Mouse (Mus musculus) MEL (cell line): ENCODE results near the gene Masp2. TPM values are rescaled to one million over a fixed set of nuclear protein-coding genes. Genes with fewer than 3 reads are reported as not detected.

ENCODE experiments used
- DNase-seq: peaks from one replicate; pipeline ENCODE4 v3.0.0; 2011; ENCODE audit warnings: low read depth, low spot score
- H3K27ac ChIP-seq: 2 replicates; pipeline ENCODE4 v1.5.1; 2012; ENCODE audit warnings: low read depth, mild to moderate bottlenecking, control low read depth, low read length, moderate library complexity; ENCODE audit not compliant: control insufficient read depth
- H3K27me3 ChIP-seq, 2 experiments: fragments of 150-350 bp in 1 of 2; sonication (generic) in 1 of 2; 2 replicates each; pipeline ENCODE4 v1.6.1; 2012; ENCODE audit warnings: low read length in 2 of 2, mild to moderate bottlenecking in 2 of 2, improper control_type of control experiment in 1 of 2, moderate library complexity in 1 of 2; ENCODE audit not compliant: insufficient read depth in 2 of 2, control insufficient read depth in 1 of 2
- H3K36me3 ChIP-seq, 2 experiments: 2 replicates each; pipeline ENCODE4 v1.6.1; 2012 to 2014; ENCODE audit warnings: low read length in 2 of 2, improper control_type of control experiment in 1 of 2, inconsistent platforms in 1 of 2, mild to moderate bottlenecking in 1 of 2; ENCODE audit not compliant: insufficient read depth in 2 of 2, control insufficient read depth in 1 of 2
- H3K4me1 ChIP-seq, 2 experiments: fragments of 150-350 bp in 1 of 2; sonication (generic) in 1 of 2; 2 replicates each; pipeline ENCODE4 v1.6.1; 2012; ENCODE audit warnings: low read length in 2 of 2, improper control_type of control experiment in 1 of 2, mild to moderate bottlenecking in 1 of 2; ENCODE audit not compliant: insufficient read depth in 2 of 2, control insufficient read depth in 1 of 2
- H3K4me3 ChIP-seq, 2 experiments: fragments of 150-350 bp in 1 of 2; sonication (generic) in 1 of 2; 2 replicates each; pipeline ENCODE4 v1.5.1; 2012; ENCODE audit warnings: low read depth in 2 of 2, low read length in 2 of 2, mild to moderate bottlenecking in 2 of 2, moderate library complexity in 2 of 2, control low read depth in 1 of 2, improper control_type of control experiment in 1 of 2; ENCODE audit not compliant: control insufficient read depth in 1 of 2, insufficient read depth in 1 of 2
- H3K79me2 ChIP-seq: 2 replicates; pipeline ENCODE4 v1.6.1; 2012; ENCODE audit warnings: mild to moderate bottlenecking, low read length, moderate library complexity; ENCODE audit not compliant: control insufficient read depth, poor library complexity, insufficient read depth
- H3K9ac ChIP-seq: 2 replicates; pipeline ENCODE4 v1.6.1; 2012; ENCODE audit warnings: low read depth, mild to moderate bottlenecking, control low read depth, low read length, moderate library complexity; ENCODE audit not compliant: control insufficient read depth, poor library complexity, severe bottlenecking
- H3K9me3 ChIP-seq: fragments of 150-350 bp; sonication (generic); replicated peaks from 2 replicates; pipeline ENCODE4 v1.6.1; 2012; ENCODE audit warnings: mild to moderate bottlenecking, low read length, improper control_type of control experiment, moderate library complexity; ENCODE audit not compliant: insufficient read depth
- BHLHE40 ChIP-seq: IDR thresholded peaks from 2 replicates; pipeline ENCODE4 v1.6.1; 2012; ENCODE audit warnings: low read depth, mild to moderate bottlenecking, inconsistent platforms, low read length, improper control_type of control experiment, borderline replicate concordance
- CHD1 ChIP-seq: IDR thresholded peaks from 2 replicates; pipeline ENCODE4 v1.6.1; 2012; ENCODE audit warnings: low read depth, mild to moderate bottlenecking, inconsistent platforms, low read length, improper control_type of control experiment
- CTCF ChIP-seq, 3 experiments: IDR thresholded peaks in 2 of 3; conservative IDR thresholded peaks in 1 of 3; 2 replicates each; pipeline ENCODE4 v1.5.1; 2011 to 2012; ENCODE audit warnings: low read length in 3 of 3, low read depth in 2 of 3, mild to moderate bottlenecking in 2 of 3, improper control_type of control experiment in 1 of 3, inconsistent platforms in 1 of 3, mixed read lengths in 1 of 3, moderate library complexity in 1 of 3; ENCODE audit not compliant: control insufficient read depth in 1 of 3, insufficient read depth in 1 of 3, poor library complexity in 1 of 3, severe bottlenecking in 1 of 3
- E2F4 ChIP-seq: IDR thresholded peaks from 2 replicates; pipeline ENCODE4 v1.6.1; 2011; ENCODE audit warnings: low read depth, low read length, improper control_type of control experiment, borderline replicate concordance
- ETS1 ChIP-seq: IDR thresholded peaks from 2 replicates; pipeline ENCODE4 v1.6.1; 2012; ENCODE audit warnings: low read depth, mild to moderate bottlenecking, inconsistent platforms, low read length, improper control_type of control experiment, moderate library complexity
- GABPA ChIP-seq: IDR thresholded peaks from 2 replicates; pipeline ENCODE4 v1.6.1; 2012; ENCODE audit warnings: low read depth, mild to moderate bottlenecking, inconsistent platforms, low read length, improper control_type of control experiment, moderate library complexity
- GATA1 ChIP-seq: IDR thresholded peaks from 2 replicates; pipeline ENCODE4 v1.6.1; 2011; ENCODE audit warnings: low read depth, low read length, improper control_type of control experiment
- HCFC1 ChIP-seq: IDR thresholded peaks from 2 replicates; pipeline ENCODE4 v1.6.1; 2012; ENCODE audit warnings: low read depth, mild to moderate bottlenecking, inconsistent platforms, low read length, improper control_type of control experiment, moderate library complexity
- JUND ChIP-seq: IDR thresholded peaks from 2 replicates; pipeline ENCODE4 v1.6.1; 2011; ENCODE audit warnings: low read depth, mild to moderate bottlenecking, improper control_type of control experiment, low read length
- KAT2A ChIP-seq: conservative IDR thresholded peaks from 2 replicates; pipeline ENCODE4 v1.6.1; 2012; ENCODE audit warnings: low read depth, low read length, improper control_type of control experiment, inconsistent platforms
- MAFK ChIP-seq: IDR thresholded peaks from 2 replicates; pipeline ENCODE4 v1.6.1; 2011; ENCODE audit warnings: low read depth, mild to moderate bottlenecking, low read length, improper control_type of control experiment, borderline replicate concordance
- MAX ChIP-seq: IDR thresholded peaks from 2 replicates; pipeline ENCODE4 v1.6.1; 2011; ENCODE audit warnings: low read length, improper control_type of control experiment
- MAZ ChIP-seq: IDR thresholded peaks from 2 replicates; pipeline ENCODE4 v1.6.1; 2012; ENCODE audit warnings: low read depth, mild to moderate bottlenecking, inconsistent platforms, low read length, improper control_type of control experiment
- MYB ChIP-seq: IDR thresholded peaks from 2 replicates; pipeline ENCODE4 v1.6.1; 2011; ENCODE audit warnings: mild to moderate bottlenecking, low read depth, low read length, improper control_type of control experiment
- MYC ChIP-seq: IDR thresholded peaks from 2 replicates; pipeline ENCODE4 v1.6.1; 2011; ENCODE audit warnings: low read depth, mild to moderate bottlenecking, low read length, improper control_type of control experiment, moderate library complexity
- NELFE ChIP-seq: IDR thresholded peaks from 2 replicates; pipeline ENCODE4 v1.6.1; 2011; ENCODE audit warnings: low read depth, low read length, improper control_type of control experiment
- NRF1 ChIP-seq: IDR thresholded peaks from 2 replicates; pipeline ENCODE4 v1.6.1; 2014; ENCODE audit warnings: low read depth, mild to moderate bottlenecking, inconsistent platforms, low read length, improper control_type of control experiment, moderate library complexity; ENCODE audit not compliant: poor library complexity, insufficient read depth, severe bottlenecking
- POLR2A ChIP-seq, 2 experiments: IDR thresholded peaks; 2 replicates each; pipeline ENCODE4 v1.6.1; 2011 to 2012; ENCODE audit warnings: low read length in 2 of 2, mild to moderate bottlenecking in 2 of 2, control low read depth in 1 of 2, improper control_type of control experiment in 1 of 2, low read depth in 1 of 2, moderate library complexity in 1 of 2; ENCODE audit not compliant: control insufficient read depth in 1 of 2, insufficient read depth in 1 of 2, poor library complexity in 1 of 2
- POLR2AphosphoS2 ChIP-seq: IDR thresholded peaks from 2 replicates; pipeline ENCODE4 v1.6.1; 2011; ENCODE audit warnings: low read length, improper control_type of control experiment
- RAD21 ChIP-seq: IDR thresholded peaks from 2 replicates; pipeline ENCODE4 v1.6.1; 2011; ENCODE audit warnings: mild to moderate bottlenecking, low read depth, low read length, improper control_type of control experiment
- SIN3A ChIP-seq: IDR thresholded peaks from 2 replicates; pipeline ENCODE4 v1.6.1; 2012; ENCODE audit warnings: low read length, improper control_type of control experiment, inconsistent platforms
- TBP ChIP-seq: IDR thresholded peaks from 2 replicates; pipeline ENCODE4 v1.8.0; 2011; ENCODE audit warnings: low read depth, low read length, improper control_type of control experiment
- UBTF ChIP-seq: IDR thresholded peaks from 2 replicates; pipeline ENCODE4 v1.6.1; 2012; ENCODE audit warnings: low read depth, mild to moderate bottlenecking, inconsistent platforms, low read length, improper control_type of control experiment, moderate library complexity, borderline replicate concordance; ENCODE audit not compliant: insufficient read depth
- ZC3H11A ChIP-seq: IDR thresholded peaks from 2 replicates; pipeline ENCODE4 v1.6.1; 2012; ENCODE audit warnings: low read depth, mild to moderate bottlenecking, inconsistent platforms, low read length, improper control_type of control experiment
- ZKSCAN1 ChIP-seq: IDR thresholded peaks from 2 replicates; pipeline ENCODE4 v1.6.1; 2012; ENCODE audit warnings: low read depth, mild to moderate bottlenecking, inconsistent platforms, low read length, improper control_type of control experiment, moderate library complexity
- ZMIZ1 ChIP-seq: IDR thresholded peaks from 2 replicates; pipeline ENCODE4 v1.6.1; 2012; ENCODE audit warnings: low read depth, mild to moderate bottlenecking, inconsistent platforms, low read length, improper control_type of control experiment, moderate library complexity
- ZNF384 ChIP-seq: IDR thresholded peaks from 2 replicates; pipeline ENCODE4 v1.6.1; 2012; ENCODE audit warnings: low read depth, mild to moderate bottlenecking, inconsistent platforms, low read length, improper control_type of control experiment
- polyA plus RNA-seq, 2 experiments: library from polyadenylated mRNA; stranded (reverse) in 1 of 2; unstranded in 1 of 2; fragments of >175 nt in 1 of 2; fragments of >200 nt in 1 of 2; gene quantifications; 2 replicates each; pipeline versions ENCODE4 v1.2.1 to v1.2.4; 2012; ENCODE audit warnings: low replicate concordance in 2 of 2, low read depth in 1 of 2; ENCODE audit not compliant: insufficient read length in 2 of 2, insufficient read depth in 1 of 2, missing spikeins in 1 of 2
- total RNA-seq: library from RNA; depleted of rRNA; stranded (reverse); fragments of 300-350 nt; gene quantifications from 2 replicates; pipeline ENCODE4 v1.2.3, GENCODE M21; 2012

The Masp2 gene
- total and polyA plus RNA-seq, 3 experiments = 0.38 to 1.4 TPM; not detected in 1

- DNase-seq = no peak
- Histone ChIP-seq H3K79me2 (peaks cover 6% of the 10 kb centered on the region), H3K27ac (no peak overlapping the region), H3K4me3 (no peak overlapping the region), H3K9ac (no peak overlapping the region), H3K36me3 (peaks cover 5 to 25% of the 10 kb centered on the region in 2 experiments), H3K27me3 (no peaks in the 10 kb centered on the region), H3K9me3 (no peaks in the 10 kb centered on the region), H3K4me1 (peaks cover 0 to 9% of the 10 kb centered on the region in 2 experiments; a peak in 2 of 4 replicates)
- no peak for TF ChIP-seq MAX
- no peak for TF ChIP-seq HCFC1
- TF ChIP-seq NRF1 = no peak
- no peak for TF ChIP-seq CTCF (IDR thresholded peaks at IDR 0.05 in 2 of 3, conservative IDR thresholded peaks at IDR 0.05 in 1 of 3; ENCODE audit: control insufficient read depth in 1 of 3, insufficient read depth in 1 of 3, low read depth in 2 of 3, low read length in 3 of 3, poor library complexity in 1 of 3, severe bottlenecking in 1 of 3)
- TF ChIP-seq ZNF384 = no peak
- no peak for TF ChIP-seq BHLHE40
- no peak for TF ChIP-seq POLR2AphosphoS2
- no peak for TF ChIP-seq E2F4
- TF ChIP-seq MAZ = no peak
- no peak for TF ChIP-seq MYB
- TF ChIP-seq JUND = no peak
- TF ChIP-seq KAT2A = no peak
- no peak for TF ChIP-seq POLR2A (IDR thresholded peaks at IDR 0.05; ENCODE audit: control insufficient read depth in 1 of 2, insufficient read depth in 1 of 2, low read depth in 1 of 2, low read length in 2 of 2, poor library complexity in 1 of 2)
- no peak for TF ChIP-seq MYC
- no peak for TF ChIP-seq SIN3A
- TF ChIP-seq RAD21 = no peak
- TF ChIP-seq ZKSCAN1 = no peak
- no peak for TF ChIP-seq NELFE
- TF ChIP-seq GATA1 = no peak
- no peak for TF ChIP-seq GABPA
Measured at GRCm38 (mm10) chr4:148563595-148563994, 38.8 kb upstream of the Masp2 start.

- H3K4me1 ChIP-seq = no peaks in the 10 kb centered on the region
- TF ChIP-seq ZC3H11A (no peak), NRF1 (no peak), MAX (no peak), POLR2AphosphoS2 (no peak), UBTF (no peak), E2F4 (no peak), BHLHE40 (no peak), MYB (no peak), TBP (no peak), CHD1 (no peak), GABPA (no peak), ETS1 (no peak), ZMIZ1 (no peak), GATA1 (no peak), MAFK (no peak), MYC (no peak), NELFE (no peak)
- TF ChIP-seq, all 39 proteins: peak for 0
- Histone ChIP-seq H3K27ac (no peak overlapping the region), H3K9ac (no peak overlapping the region), H3K4me3 (no peak overlapping the region), H3K36me3 (peaks cover 0 to 21% of the 10 kb centered on the region in 2 experiments; a peak in 2 of 4 replicates), H3K27me3 (no peaks in the 10 kb centered on the region), H3K79me2 (no peaks in the 10 kb centered on the region), H3K9me3 (no peaks in the 10 kb centered on the region)
- DNase-seq = no peak
Measured at GRCm38 (mm10) chr4:148570138-148570537, 32.2 kb upstream of the Masp2 start.
